Mouse (Mus musculus) adrenal gland, adult 8-10 months (tissue): ENCODE data around the gene Akap9. TPM values are rescaled to one million over a fixed set of nuclear protein-coding genes. Genes with fewer than 3 reads are reported as not detected.
A peak's percentile ranks its signal among the peaks of the same experiment; 100 is the strongest.
"Not testable (repeated sequence)": the region's sequence is repeated elsewhere in the genome, so short reads cannot be mapped to it uniquely, and the experiment has no call there.

Experiments used
- DNase-seq: peaks from one replicate; pipeline ENCODE4 v3.0.0; 2022
- total RNA-seq, 4 experiments: library from RNA; stranded (reverse); gene quantifications; 2 replicates each; pipeline ENCODE4 v1.2.4; 2022

Gene Akap9
- total RNA-seq, 4 experiments from 2014 or later = 91.4 to 131 (median 94.3) TPM

DNA sequence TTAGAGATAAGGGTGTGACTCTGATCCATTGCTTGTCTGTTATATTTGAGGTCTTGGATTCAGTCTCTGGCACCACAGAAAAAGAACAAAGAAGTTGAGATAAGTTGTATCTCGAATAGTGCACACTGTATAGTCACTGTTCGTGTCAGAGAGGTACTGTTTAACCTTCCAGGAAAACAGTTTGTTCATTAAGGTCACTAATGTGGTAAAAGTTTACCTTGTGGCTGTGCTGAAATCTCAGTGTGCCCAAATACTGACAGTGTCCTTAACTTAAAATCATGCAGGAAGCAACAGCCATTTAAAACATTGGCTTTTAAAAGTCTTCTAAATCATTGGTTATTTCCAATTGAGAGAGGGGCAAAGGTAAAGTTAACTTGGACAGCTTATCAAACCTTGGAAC is 43.1 kb downstream of the Akap9 start:
- no peak for DNase-seq

DNA sequence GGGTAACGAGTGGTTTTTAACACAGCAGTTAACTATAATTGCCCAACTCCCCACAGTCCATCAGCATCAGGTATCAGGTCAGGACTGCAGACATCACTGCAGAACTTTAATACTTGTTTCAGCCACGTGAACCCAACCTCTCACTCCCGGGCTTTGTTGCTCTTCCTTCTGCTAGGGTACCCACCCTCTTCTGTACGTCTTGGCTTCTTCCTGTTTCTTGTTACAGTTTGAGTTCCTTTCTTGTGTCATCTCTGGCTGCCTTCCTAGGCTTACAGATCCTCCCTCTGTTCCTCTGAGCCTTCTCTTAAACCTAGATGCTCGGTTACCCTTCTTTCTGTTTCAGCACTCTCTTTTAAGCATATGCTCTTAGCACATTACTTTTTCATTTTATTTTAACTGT is 45.9 kb downstream of the Akap9 start:
- no peak for DNase-seq

DNA sequence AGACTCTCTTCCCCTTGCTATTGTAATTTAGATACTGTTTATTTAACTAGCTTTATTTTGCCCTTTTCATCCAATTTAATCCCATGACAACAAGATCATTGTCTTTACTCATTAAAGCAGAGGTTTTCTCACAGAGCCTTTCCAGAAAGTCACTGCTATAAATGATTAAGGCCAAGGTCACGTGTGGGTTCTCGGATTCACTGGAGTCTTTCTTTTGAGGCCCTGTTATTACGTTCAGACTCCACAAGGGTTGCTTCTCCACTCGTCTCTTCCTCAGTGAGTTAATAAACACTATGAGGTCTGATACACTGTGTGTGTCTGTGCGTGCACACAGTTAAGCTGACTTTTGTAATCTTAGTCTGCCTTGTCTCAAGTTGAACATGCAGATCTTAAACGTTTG is 47.0 kb downstream of the Akap9 start:
- DNase-seq = no peak

DNA sequence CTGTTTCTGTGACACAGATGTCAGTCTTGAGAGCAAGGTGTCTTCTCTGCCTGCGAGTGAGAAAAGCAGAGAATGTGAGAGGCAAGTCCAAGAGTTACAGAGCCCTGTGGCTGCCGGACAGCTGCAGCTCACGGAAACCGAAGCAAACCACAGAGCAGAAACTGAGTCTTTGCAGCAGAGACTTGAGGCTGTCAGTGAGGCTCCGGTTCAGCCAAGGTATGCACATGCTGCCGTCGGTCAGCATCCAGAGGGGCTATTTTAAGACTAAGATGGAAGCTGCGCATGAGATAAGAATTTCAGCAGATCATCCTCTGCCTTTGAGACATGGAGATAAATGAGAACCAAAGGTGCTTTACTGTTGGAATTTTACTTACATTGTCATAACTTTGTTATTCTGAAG is 48.3 kb downstream of the Akap9 start:
- DNase-seq = no peak

- no peak for DNase-seq
Observed at GRCm38 (mm10) chr5:3977904-3978303, 50.0 kb downstream of the Akap9 start.

DNA sequence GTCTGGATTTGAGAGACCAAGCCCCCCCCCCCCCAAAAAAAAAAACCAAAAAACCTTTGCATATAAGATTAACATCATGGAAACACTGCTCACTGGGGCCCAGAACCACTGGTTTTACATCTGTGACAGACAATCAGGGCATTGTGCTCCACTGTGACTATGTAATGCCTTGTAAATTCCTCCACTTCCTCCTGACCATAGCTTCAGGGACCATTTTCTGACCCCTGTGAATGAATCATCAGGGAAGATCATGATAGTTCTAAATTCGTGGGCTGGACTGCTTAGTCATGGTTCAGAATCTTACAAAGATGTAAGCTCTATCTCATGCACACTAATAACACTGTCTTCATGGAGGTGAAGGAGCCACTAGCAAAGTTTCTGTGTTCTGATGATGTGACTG is 61.8 kb downstream of the Akap9 start:
- no peak for DNase-seq

DNA sequence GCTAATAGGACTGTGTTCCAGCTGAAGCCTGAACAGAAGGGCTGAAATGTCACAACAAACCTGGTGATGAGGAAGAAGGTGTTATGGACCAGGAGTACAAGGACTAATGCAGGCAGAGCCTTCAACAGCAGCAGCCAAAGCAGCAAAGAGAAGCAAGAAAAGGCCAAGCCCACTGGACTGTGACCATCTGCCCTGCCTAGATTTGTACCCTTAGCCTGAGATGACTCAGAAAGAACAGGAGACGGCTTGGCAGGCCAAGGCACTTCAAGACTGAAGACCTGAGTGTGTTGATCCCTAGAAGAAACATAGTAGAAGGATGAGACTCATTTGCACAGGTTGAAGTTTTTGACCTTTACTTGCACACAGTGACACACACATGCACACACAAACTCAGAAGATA is 62.6 kb downstream of the Akap9 start:
- no peak for DNase-seq

GRCm38 (mm10) chr5:4004531-4005469 is 76.9 kb downstream of the Akap9 start:
- no peak for DNase-seq

GRCm38 (mm10) chr5:4006606-4007005 is 78.8 kb downstream of the Akap9 start:
- DNase-seq = no peak

- no peak for DNase-seq
Observed at GRCm38 (mm10) chr5:4008266-4008665, 80.4 kb downstream of the Akap9 start.

DNA sequence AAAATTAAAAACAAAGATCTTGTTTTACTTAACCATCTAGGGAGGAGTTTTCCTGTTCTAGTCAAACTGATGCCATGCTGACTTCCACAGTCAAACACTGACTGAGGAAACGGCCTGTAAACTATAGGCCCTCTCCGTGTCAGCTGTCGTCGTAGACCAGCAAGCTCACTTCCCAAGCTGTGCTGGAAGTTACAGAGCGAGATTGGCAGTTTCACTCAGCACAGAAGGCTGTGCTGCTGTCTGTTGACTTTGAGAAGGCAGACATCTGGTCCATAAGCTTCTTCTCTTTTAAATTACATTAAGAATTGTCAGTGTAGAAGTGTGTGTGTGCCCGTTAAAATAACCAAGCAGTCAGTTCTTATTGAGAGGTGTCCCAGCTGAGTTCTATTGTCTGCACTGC is 81.7 kb downstream of the Akap9 start:
- DNase-seq = no peak

GRCm38 (mm10) chr5:4017646-4018045 is 89.8 kb downstream of the Akap9 start:
- DNase-seq = not testable (repeated sequence)

DNA sequence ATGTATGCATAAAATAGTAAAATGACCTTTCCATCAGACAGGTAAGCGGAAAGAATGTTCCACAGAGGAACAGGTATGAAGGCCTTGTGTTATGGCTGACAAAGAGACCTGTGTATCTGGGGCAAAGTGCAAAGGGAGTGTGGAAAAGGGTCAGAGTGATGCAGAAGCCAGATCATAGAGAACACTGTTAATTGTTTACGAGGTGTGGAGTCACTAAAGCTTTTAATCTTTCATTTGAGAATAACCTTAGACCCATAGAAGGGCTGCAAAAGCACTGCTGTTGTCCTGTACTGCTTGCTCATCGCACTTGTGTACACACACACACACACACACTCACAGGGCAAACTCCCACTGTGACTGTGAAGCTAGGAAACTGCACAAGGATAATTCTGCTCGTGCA is 91.5 kb downstream of the Akap9 start:
- DNase-seq = no peak

DNA sequence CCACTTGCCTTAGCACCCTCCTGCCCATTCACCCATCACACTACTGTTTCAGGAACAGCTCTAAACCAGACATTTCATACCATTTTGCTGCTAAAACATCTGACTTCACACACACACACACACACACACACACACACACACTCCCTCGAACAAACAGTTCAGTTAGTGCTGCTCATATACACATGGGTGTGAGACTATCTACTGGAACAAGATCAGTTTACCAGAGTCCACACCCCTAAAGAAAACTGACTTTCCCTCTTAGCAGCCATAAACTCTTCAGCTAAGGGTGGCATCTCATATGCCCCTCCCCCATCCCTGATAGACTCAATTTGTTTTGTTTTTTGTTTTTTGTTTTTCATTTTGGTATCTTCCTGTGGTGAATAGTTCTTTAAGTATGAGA is 92.2 kb downstream of the Akap9 start:
- DNase-seq = no peak

DNA sequence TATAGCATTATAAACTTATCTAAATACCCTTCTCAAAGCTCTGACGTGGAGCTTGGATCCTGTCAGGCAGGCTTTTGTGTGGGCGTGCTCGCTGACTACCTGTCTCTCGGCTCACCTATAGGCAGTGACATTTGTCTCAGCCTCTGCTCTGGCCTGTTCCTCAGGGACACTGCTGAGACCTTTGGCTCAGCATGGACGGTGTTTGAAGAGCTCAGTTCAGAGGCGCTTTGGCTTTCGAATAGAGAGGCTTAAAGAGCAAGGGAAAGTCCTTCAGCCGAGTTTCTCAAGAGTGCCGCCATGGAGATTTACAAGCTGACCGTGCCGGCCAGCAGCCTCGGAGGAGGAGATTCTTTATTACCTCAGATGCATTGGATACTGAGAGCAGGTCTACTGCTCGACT is 95.3 kb downstream of the Akap9 start:
- DNase-seq = peak; percentile 54

DNA sequence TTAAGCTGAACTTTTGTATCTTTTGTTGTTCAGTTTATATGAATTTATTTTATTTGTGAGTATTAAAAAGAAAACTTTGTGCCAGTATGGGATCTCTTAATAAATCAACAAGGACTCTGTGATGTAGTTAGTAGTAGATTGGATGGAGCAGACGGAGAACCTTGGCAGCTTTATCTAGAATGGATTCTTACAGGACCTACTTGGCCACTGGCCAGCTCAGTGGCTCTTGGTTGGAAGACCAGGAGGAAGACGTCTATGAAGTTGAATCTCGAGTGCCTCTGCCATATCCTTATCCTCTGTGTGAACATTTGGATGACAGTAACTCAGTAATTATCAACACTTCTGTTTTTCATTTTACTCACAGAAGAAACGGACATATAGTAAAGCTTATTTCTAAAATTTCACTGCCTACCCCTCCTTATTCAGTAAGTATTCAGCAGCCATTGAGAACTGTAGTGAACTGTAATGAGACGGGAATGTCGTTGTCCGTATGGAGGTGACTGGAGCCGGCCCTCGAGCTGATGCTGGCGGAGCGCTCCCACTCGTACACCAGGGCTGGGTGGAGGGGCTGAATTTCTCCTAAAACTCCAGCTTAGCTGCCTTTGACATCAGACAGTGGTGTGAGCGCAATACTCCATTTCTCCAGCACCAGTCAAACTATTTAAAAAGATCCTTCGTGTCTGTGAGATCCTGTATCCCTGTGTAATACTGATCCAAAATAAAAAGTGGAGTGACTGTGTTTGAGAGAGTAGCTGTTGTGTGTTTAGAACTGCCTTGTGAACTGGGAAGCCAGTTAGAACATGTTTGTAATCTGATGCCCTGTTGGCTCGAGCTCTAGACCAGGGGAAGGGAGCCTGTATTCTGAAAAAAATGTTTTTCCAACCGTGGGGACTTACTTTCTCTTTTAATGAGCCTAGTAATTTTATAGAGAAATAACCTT is 96.2 kb downstream of the Akap9 start:
- peak; percentile 53 for DNase-seq

- no peak for DNase-seq
Observed at GRCm38 (mm10) chr5:4024727-4025126, 96.9 kb downstream of the Akap9 start.

DNA sequence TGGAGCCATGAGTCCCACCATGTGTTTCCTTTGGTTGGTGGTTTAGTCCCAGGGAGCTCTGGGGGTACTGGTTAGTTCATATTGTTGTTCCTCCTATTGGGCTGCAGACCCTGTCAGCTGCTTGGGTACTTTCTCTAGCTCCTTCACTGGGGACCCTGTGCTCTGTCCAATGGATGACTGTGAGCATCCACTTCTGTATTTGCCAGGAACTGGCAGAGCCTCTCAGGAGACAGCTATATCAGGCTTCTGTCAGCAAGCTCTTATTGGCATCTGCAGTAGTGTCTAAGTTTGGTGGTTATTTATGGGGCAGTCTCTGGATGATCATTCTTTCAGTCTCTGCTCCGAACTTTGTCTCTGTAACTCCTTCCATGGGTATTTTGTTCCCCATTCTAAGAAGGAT is 98.5 kb downstream of the Akap9 start:
- DNase-seq = not testable (repeated sequence)

- no peak for DNase-seq
Observed at GRCm38 (mm10) chr5:4028486-4029173, 100.8 kb downstream of the Akap9 start.

DNA sequence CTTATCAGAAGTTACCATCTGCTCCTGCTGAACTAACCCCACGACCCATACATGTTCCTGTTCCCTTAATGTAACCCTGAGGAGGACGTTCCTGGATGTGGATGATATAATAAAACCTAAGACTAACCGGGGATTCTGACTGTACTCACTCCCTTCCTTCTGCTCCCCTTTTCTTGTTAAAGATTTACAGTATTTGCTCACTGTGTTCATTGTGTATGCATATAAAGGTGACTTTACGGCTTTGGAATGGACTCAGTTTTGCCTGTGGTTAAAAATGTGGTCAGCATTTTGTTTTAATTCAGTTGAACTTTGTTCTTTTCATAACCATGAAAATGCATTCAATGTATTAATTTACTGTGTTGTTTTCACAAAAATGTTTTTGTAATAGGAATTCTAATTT is 104.0 kb downstream of the Akap9 start:
- no peak for DNase-seq

DNA sequence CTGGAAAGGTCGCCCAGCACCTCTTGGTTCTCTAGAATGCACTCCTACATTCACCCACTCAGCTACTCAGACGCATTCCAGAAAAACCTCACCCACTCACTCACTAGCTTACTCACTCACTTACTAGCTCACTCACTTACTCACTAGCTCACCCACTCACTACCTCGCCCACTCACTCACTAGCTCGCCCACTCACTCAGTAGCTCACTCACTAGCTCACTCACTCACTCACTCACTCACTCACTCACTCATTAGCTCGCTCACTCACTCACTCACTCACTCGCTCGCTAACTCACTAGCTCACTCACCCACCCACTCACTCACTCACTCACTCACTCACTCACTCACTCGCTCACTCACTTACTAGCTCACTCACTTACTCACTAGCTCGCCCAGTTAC is 108.8 kb downstream of the Akap9 start:
- DNase-seq = no peak

GRCm38 (mm10) chr5:4039351-4039750 is 111.5 kb downstream of the Akap9 start:
- peak; percentile 36 for DNase-seq

- peak; percentile 23 for DNase-seq
Observed at GRCm38 (mm10) chr5:4040372-4040771, 112.5 kb downstream of the Akap9 start.
